Mouse (Mus musculus) T-helper 17 cell (primary cell): ENCODE data around the gene Zfp791.

Source experiments
- in situ Hi-C, 2 experiments: fragments of 300-600 bp; cut with MboI, MseI; formaldehyde crosslinking; loops; 1 replicate in 1 of 2; 2 replicates in 1 of 2; pipeline ENCODE4 v1.15.1; 2025; ENCODE audit warnings: high pct_unique_total_duplicates in 2 of 2

The Zfp791 gene

DNA sequence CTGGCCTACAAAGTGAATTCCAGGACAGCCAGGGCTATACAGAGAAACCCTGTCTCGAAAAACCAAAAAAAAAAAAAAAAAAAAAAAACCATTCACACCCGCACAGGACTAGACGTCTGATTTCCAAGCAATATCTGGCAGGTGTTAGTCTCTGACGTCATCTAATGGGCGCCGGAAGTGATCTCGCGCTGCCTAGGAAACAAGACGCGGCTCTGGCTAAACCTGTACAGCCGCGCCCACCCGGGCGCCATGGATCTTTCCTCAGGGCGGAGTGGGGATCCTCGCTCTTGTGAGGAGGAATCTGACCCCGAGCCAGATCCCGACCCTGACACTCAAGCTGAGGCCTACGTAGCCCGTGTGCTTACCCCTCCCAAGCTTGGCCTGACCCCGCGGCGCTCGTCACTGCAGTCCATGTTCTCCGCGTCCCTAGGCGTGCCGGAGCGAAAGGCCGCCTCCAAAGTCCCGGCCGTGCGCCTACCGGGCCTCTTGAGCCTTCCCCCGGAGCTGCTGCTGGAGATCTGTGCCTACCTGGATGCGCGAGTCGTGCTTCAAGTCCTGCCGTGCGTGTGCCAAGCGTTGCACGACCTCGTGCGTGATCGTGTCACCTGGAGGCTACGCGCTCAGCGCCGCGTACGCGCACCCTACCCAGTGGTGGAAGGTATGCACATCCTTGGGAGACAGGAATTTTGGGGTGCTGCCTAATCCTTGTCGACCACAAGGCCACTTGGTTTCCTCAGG is 62.8 kb downstream of the Zfp791 start, which contains the start of gene Fbxw9:
Fbxw9 (plus strand) TSS at position 177 of the 738 bp plus-strand sequence.
- in situ Hi-C loops, result loop anchor here in 1 of 2 experiments (25.0 kb wide), 2 partner anchors 823 to 1373 kb away; partner anchors contain the start of genes D8Ertd738e, Pkn1 and Zswim4
